Mouse (Mus musculus) lung, adult 2 months (tissue): ENCODE results near the gene Fat3.

Experiments
- CTCF ChIP-seq: fragments of 200-500 bp; IDR thresholded peaks from 2 replicates; pipeline ENCODE4 v1.5.1; 2011; ENCODE audit warnings: mild to moderate bottlenecking, low read length, control low read depth; ENCODE audit not compliant: insufficient read depth
- POLR2A ChIP-seq: fragments of 200-500 bp; IDR thresholded peaks from 2 replicates; pipeline ENCODE4 v1.6.1; 2011; ENCODE audit warnings: low read depth, mild to moderate bottlenecking, control low read depth, low read length, borderline replicate concordance; ENCODE audit errors: extremely low read depth

DNA sequence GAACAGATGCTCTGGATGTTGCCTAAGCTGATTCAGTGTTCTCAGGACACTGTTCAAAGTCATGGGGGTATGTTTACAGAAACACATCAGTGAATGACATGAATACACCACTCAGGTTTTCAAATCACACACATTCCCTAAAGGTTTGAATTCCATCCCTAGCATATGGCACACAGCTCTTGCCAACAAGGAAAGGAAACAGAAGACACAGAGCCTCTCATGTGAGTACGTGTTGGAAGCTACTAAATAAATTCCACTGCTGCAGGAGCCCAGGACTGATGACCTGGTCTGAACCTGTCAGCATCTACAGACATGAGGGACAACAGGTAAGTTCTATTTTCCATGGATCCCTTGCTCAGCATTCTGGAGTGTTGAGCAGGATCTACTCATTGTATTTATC, 528.9 kb downstream of the Fat3 start:
- no peak for TF ChIP-seq CTCF
- no peak for TF ChIP-seq POLR2A
